Mouse (Mus musculus): ENCODE measurements around the gene Tshz2.

Tshz2 gene

DNA sequence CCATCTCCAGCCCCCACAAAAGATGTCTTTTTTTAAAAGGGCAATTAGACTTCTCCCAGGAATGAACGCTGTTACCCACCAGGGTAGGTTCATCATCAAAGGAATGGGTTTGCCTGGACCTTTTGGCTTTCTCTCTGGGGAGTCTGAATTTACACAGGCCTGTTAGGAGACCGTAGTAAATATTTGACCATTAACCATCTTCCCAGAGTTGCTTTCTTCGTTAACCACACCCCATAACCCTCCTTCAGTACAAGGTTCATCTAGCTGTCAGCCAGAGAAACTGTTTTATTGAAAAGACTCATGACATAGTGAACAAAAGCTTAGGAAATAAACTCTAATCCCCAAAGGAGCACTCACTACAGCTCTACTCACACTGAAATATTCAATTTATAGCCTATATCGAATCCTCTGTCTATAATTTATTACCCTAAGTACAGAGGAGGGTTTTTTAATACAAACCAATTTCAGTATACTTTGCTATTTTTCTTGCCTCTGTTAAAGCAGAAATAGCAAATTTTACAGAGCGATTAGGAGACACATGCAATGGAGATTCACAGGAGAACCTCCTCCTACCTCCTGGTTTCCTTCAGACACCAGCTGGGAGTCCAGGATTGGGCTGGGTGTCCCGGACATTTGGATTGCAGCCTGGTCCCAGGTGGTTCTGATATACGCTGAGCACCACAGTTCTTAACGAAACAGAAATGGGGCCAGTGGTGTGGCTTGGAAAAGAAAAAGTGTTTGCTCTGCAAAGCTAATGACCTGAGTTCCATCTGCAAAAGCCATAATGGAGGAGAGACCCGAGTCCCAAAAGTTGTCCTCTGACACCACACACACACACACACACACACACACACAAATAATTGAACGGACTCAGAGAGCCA is 459.0 kb downstream of the Tshz2 start:
- no peak for DNase-seq (ENCODE audit: extremely low read depth, low read depth, low spot score)

DNA sequence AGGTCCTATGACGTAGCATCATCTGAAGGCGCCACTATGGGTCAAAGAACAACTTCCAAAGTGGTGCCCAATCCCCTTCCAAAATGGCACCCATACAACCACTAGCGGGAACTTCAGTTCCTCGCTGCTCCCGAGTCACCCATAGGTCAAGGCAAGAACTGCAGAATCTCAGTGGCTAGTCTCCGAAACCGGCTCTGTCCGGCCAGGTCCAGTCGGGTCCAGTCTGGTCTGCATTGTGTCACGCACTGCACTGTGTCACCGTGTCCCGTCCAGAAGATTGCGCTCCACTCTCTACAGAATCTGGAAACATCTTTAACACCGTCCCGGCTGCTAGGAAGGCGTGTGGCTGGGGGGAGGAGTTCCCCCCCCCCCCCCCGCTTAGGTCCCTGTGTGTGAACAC is 461.4 kb downstream of the Tshz2 start:
- no peak for DNase-seq (ENCODE audit: extremely low read depth, low read depth, low spot score)

DNA sequence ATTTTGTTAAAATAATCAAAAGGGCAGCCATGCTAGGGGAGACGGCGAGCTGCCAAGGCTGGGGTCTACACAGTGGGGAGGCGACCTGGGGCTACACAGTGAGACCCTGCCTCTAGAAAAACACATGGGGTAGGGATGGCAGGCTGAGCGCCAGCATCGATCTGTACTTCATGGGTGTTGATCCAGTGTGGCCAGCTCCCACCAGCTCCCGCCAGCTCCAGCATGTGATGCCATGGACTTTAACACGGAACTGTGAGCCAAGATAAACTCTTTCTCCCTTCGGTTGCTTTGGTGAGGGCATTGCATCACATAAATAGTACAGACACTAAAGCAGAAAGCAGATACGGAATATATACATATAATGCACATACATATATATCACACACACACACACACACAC is 462.1 kb downstream of the Tshz2 start:
- DNase-seq (ENCODE audit: extremely low read depth, low read depth, low spot score) = no peak

DNA sequence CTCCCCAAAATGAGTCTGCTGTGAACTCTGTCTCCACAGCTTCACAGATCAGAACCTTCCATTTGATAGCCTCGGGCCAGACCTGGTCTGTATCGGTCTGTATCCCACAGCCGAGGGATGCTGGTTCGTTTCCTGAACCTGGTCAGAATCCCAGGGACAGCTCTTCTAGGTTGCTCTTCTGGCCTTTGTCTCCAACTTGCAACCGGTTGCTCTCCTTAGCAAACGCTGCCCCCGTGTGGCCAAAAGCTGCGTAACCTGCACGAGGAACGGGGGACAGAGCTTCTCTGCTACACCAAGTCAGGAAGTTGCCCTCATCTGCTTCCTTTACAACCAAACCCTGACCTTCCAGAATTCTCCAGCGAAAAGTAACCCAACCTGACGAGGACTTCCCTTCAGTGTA is 468.3 kb downstream of the Tshz2 start:
- no peak for DNase-seq (ENCODE audit: extremely low read depth, low read depth, low spot score)

DNA sequence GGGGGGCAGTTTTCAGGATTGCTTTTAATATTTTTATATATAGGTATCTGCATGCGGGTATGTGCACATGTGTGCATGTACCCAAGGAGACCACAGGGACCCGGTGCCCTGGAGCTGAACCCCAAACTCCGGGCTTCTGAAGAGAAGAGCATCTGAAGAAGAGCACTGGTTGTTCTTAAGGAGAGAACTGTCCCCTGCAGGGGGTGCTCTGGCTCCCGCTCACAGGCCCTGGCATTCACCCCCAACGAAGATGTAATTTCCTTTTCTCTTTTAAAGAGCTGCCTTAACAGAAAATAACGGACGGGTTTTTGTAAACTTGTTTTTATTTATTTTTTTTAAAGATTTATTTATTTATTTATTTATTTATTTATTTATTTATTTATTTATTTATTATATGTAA is 469.1 kb downstream of the Tshz2 start:
- DNase-seq (ENCODE audit: extremely low read depth, low read depth, low spot score) = no peak

DNA sequence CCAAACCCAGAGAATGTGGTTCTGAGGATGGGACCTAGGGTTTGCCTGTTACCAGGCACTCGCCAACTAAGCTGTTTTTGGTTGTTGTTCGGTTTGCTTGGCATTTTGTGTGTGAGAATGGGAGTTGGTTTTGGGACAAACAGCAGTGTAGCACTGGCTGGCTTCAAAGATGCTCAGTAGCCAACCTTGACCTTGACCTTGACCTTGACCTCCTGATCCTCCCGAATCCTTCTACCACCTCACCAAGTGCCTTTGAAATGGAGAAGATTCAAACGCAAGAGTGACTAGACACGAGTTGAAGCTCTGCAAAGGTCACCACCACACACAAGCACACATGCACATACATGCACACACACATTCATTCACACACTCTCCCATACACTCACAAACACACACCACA is 470.5 kb downstream of the Tshz2 start:
- no peak for DNase-seq (ENCODE audit: extremely low read depth, low read depth, low spot score)

DNA sequence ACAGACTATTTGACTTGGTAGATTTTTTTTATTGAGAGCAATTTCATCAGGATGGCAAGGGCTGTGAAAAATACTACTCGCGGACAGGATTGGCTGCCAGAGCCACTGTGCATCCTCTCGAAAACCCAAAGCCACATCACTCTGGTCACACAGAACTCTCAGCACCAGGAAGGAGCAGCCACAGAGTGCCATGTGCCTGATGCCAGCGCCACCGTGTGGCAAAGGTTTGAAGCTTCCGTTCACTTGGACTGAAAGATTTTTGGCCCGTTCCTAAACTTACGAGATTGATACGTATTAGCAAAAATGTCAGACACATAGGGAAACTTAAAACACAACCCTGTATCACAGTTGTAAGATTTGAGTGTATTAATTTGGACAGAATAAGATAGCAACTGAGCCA is 471.0 kb downstream of the Tshz2 start:
- no peak for DNase-seq (ENCODE audit: extremely low read depth, low read depth, low spot score)

DNA sequence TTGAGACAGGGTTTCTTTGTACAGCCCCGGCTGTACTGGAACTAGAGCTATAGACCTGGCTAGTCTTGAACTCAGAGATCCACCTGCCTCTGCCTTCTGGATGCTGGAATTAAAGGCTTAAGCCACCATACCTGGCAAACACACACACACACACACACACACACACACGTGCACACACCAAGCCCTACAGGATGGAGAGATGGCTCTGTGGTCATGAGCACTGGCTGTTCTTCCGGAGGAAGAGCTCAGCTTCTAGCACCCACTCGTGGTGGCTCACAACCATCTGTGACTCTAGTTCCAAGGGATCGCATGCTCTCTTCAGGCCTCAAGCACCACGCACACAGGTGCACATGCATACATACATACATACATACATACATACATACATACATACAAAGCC is 471.6 kb downstream of the Tshz2 start:
- no peak for DNase-seq (ENCODE audit: extremely low read depth, low read depth, low spot score)

DNA sequence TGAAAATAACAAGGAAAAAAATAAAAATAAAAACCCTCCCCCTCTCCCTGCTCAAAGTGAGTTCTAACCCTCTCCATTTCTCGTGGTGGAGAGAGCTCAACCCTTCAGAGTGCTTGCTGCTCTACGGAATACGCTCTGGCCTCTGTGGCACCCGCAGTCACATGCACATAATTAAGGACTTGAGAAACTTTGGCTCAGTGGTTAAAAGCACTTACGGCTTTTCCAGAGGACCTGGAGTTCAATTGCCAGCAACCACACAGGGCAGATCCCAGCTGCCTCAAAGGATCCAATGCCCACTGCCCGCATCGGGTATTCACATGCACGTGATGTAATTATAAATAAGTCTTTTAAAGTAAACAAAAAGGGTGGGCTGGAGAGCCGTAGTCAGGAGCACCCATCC is 473.2 kb downstream of the Tshz2 start:
- DNase-seq (ENCODE audit: extremely low read depth, low read depth, low spot score) = no peak

DNA sequence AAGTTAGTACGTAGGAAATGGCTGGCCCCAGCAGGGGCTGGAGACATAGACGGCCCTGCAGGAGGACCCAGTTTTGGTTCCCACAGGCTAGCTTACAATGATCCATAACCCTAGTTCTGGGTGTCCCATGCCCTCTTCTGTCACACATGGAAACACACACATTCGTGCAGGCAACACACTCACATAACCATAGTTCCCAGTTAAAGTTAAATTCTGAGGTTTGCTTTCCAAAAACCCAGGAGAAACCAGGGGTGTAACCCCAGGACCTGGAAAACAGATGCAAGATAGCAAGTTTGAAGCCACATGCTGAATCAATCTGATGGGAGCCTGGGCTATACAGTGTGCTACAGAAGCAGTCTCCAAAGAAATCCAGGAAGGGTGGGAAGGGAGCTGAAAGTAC is 475.0 kb downstream of the Tshz2 start:
- no peak for DNase-seq (ENCODE audit: extremely low read depth, low read depth, low spot score)

DNA sequence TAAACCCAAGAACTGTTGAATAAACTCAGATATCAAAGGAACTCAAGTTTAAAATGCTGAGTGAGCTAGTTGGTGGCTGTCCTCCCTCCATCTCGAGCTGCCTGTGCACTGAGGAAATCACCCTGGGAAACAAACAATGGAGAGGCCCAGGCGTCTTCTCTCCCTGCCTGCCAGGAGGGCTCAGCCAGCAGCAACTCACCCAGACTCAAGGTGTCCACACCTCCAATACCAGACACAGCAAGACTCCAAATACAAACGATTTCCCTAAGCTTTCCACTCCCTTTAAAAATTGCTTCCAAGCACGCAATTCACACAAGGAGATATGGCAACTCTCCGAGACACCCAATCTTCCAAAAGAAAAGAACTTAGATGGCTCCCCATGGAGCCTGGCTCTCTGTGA is 476.7 kb downstream of the Tshz2 start:
- DNase-seq (ENCODE audit: extremely low read depth, low read depth, low spot score) = no peak

DNA sequence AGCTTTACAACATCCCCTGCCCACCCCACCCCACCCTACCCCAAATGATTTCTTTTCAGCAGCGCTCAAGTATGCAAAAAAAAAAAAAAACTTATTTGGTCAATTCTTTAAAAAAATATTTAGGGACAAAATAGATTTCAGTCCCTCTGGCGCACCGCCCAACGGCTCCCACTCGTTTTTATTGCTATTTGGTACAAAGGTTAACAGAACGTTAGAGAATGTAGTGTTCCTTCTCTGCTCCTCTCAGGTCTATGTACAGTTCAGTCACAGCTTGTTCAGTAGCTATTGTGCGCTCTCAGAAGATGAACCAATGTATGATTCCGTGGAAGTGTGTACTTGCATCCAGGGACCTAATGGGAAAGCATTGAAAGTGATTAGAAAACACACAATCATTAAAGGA is 477.5 kb downstream of the Tshz2 start:
- DNase-seq (ENCODE audit: extremely low read depth, low read depth, low spot score) = no peak

DNA sequence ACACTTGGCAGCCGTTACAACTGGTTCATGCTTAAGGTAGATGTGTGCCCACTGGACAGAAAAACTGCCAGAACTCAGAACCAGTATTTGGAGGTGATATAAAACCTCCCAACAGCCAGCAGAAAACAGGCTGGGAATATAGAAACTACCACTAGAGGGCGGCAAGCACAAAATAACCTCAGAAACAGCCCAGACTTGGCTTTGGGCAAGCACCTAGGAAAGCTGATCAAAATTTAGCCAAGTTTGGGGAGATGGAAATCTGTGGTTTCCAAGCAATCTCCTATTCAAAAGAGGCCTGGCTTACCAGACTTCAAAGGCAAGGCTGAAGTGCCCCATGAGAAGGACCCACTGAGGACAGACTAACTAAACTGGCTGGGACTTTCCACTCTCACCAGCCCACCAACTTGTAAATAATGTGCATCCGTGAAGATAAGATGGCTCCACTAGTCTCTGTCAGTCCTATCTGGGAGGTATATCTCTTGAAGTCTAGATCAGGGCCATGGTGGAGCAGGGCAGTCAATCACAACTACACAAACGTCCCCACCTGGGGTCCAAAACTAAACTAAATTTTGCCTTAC is 484.0 kb downstream of the Tshz2 start:
- no peak for DNase-seq (ENCODE audit: extremely low read depth, low read depth, low spot score)

DNA sequence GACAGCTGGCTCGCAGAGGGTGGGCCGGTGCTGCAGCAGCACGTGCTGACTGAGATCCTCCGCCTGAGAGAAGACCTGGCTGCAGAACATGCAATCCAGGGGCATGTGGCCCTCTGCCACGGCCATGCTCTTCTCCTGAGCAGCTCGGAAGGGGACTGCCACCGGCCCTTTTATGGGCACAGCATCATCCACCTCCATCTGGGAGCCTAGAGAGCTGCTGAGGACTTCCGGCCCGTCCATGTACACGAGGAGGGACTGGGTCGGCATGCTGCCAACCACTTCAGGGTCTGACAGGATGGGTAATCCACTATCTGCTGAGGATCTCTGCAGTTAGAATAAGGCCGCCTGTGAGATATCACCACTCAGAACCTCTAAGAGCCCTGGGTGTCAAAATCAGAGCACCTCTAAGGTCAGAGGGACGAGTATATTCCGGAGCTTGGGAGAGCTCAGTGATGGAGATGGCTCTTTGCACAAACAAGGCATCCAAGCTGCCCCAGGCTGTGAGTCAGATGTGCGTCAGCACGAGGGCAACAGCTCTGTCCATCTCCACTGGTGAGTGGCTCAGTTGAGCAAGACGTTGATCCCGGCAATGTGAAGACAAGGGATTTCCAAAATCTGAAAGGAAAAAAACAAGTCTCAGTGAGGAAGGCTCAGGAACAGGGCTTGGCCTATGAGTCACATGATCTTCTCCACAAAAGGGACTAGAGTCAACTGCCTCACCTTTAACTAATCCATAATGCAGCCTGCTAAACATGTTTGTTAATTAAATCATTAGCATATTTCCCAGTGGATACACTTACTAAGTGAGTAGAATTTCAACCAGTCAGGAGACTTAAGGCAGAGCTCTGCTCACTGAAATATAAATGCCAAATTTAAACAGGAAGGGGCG is 487.6 kb downstream of the Tshz2 start:
- peak; percentile 34 for DNase-seq (ENCODE audit: extremely low read depth, low read depth, low spot score)
